Mouse (Mus musculus): Measurements from ENCODE around the gene Sema3g. TPM values are rescaled to one million over a fixed set of nuclear protein-coding genes. Genes with fewer than 3 reads are reported as not detected.

The Sema3g gene
- total and polyA plus RNA-seq, 3 experiments: 0.04 to 0.25 TPM; not detected in 1

DNA sequence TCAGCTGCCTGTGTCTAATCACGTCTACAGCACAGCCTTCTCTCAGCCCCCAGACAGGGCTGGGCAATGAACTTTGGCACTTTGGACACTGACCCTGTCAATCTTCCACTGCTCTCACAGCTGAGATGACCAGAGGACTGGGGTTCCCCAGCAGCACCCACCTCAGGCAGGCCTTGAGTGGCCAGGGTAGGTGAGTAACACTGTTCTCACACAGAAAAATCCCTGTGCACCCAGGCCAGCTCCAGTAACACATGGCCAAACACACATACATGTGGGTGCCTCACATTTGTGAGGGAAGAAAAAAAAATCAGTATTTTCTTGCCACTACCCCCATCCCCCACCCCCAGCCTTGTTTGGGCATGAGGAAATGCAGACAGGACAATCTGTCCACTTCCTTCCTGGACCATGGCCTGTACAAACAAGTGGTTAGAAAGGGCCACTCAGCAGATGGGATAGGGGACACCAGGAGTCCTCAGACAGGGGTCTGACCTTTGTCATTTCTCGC is 34.8 kb upstream of the Sema3g start:
- H3K9ac ChIP-seq (ENCODE audit: control insufficient read depth, low read depth, low read length, poor library complexity, severe bottlenecking): no peak overlapping the region
- no peak overlapping the region for H3K27ac ChIP-seq (ENCODE audit: control insufficient read depth, low read depth, low read length)

DNA sequence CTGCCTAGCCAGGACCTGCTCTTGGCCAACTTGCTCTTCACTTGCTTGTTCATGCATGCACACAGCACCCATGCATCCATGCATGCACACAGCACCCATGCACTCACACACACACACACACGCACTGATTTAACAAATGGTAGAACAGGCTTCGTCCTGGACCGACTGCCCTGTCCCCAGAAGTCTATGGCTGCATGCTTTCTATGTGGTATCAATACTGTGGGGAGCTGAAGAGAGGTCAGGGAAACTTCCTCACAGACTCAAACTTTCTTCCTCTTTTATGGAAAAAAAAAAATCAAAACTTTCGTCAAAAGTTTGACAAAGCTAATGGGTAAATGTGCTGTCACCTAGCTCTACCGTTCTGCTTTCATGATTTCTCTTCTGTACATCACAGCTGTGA is 34.1 kb upstream of the Sema3g start:
- Histone ChIP-seq H3K9me3 (replicated peaks; ENCODE audit: insufficient read depth, low read length) (no peaks in the 10 kb centered on the region), H3K27ac (ENCODE audit: control insufficient read depth, low read depth, low read length) (no peak overlapping the region), H3K9ac (ENCODE audit: control insufficient read depth, low read depth, low read length, poor library complexity, severe bottlenecking) (no peak overlapping the region), H3K36me3 (ENCODE audit: control insufficient read depth in 1 of 2, insufficient read depth in 2 of 2, low read length in 2 of 2) (peaks cover 0 to 26% of the 10 kb centered on the region in 2 experiments; a peak in 2 of 4 replicates), H3K4me3 (ENCODE audit: control insufficient read depth in 1 of 2, insufficient read depth in 1 of 2, low read depth in 2 of 2, low read length in 2 of 2) (no peak overlapping the region), H3K79me2 (ENCODE audit: control insufficient read depth, insufficient read depth, low read length, poor library complexity) (no peaks in the 10 kb centered on the region), H3K27me3 (ENCODE audit: control insufficient read depth in 1 of 2, insufficient read depth in 2 of 2, low read length in 2 of 2) (no peaks in the 10 kb centered on the region), H3K4me1 (ENCODE audit: control insufficient read depth in 1 of 2, insufficient read depth in 2 of 2, low read length in 2 of 2) (no peaks in the 10 kb centered on the region)
- TF ChIP-seq GATA1 (IDR thresholded peaks at IDR 0.05; ENCODE audit: low read depth, low read length) (no peak), ELF1 (IDR thresholded peaks at IDR 0.05; ENCODE audit: low read depth, low read length) (no peak), USF1 (IDR thresholded peaks at IDR 0.05; ENCODE audit: low read depth, low read length) (no peak), SMC3 (IDR thresholded peaks at IDR 0.05; ENCODE audit: low read depth, low read length) (no peak), TAL1 (IDR thresholded peaks at IDR 0.05; ENCODE audit: low read length) (no peak), MEF2A (IDR thresholded peaks at IDR 0.05; ENCODE audit: extremely low read depth, insufficient replicate concordance, low read depth, low read length, poor library complexity, severe bottlenecking) (no peak), TBP (IDR thresholded peaks at IDR 0.05; ENCODE audit: low read depth, low read length) (no peak), USF2 (IDR thresholded peaks at IDR 0.05; ENCODE audit: borderline replicate concordance in 1 of 2, insufficient read depth in 1 of 2, low read depth in 1 of 2, low read length in 2 of 2) (no peak), ZKSCAN1 (IDR thresholded peaks at IDR 0.05; ENCODE audit: low read depth, low read length) (no peak), MAZ (IDR thresholded peaks at IDR 0.05; ENCODE audit: low read depth, low read length) (no peak), UBTF (IDR thresholded peaks at IDR 0.05; ENCODE audit: borderline replicate concordance, insufficient read depth, low read depth, low read length) (no peak), HCFC1 (IDR thresholded peaks at IDR 0.05; ENCODE audit: low read depth, low read length) (no peak), MAX (IDR thresholded peaks at IDR 0.05; ENCODE audit: low read length) (no peak)
- no peak for DNase-seq (ENCODE audit: low read depth, low spot score)

More for the DNA sequence above, 34.8 kb upstream of the Sema3g start:
- no peak for DNase-seq (ENCODE audit: low read depth, low spot score)
- H3K79me2 ChIP-seq (ENCODE audit: control insufficient read depth, insufficient read depth, low read length, poor library complexity): no peaks in the 10 kb centered on the region
- peaks cover 0 to 19% of the 10 kb centered on the region in 2 experiments; a peak in 2 of 4 replicates for H3K36me3 ChIP-seq (ENCODE audit: control insufficient read depth in 1 of 2, insufficient read depth in 2 of 2, low read length in 2 of 2)
- no peak overlapping the region for H3K4me3 ChIP-seq (ENCODE audit: control insufficient read depth in 1 of 2, insufficient read depth in 1 of 2, low read depth in 2 of 2, low read length in 2 of 2)
- no peak for TF ChIP-seq TBP (IDR thresholded peaks at IDR 0.05; ENCODE audit: low read depth, low read length)
- TF ChIP-seq ZC3H11A (IDR thresholded peaks at IDR 0.05; ENCODE audit: low read depth, low read length): no peak
- no peak for TF ChIP-seq NRF1 (IDR thresholded peaks at IDR 0.05; ENCODE audit: insufficient read depth, low read depth, low read length, poor library complexity, severe bottlenecking)
- TF ChIP-seq SIN3A (IDR thresholded peaks at IDR 0.05; ENCODE audit: low read length): no peak
- no peak for TF ChIP-seq ZNF384 (IDR thresholded peaks at IDR 0.05; ENCODE audit: low read depth, low read length)
- no peak for TF ChIP-seq GATA1 (IDR thresholded peaks at IDR 0.05; ENCODE audit: low read depth, low read length)
- no peak for TF ChIP-seq CTCF (IDR thresholded peaks at IDR 0.05 in 2 of 3, conservative IDR thresholded peaks at IDR 0.05 in 1 of 3; ENCODE audit: control insufficient read depth in 1 of 3, insufficient read depth in 1 of 3, low read depth in 2 of 3, low read length in 3 of 3, poor library complexity in 1 of 3, severe bottlenecking in 1 of 3)
- no peak for TF ChIP-seq POLR2AphosphoS5 (IDR thresholded peaks at IDR 0.05; ENCODE audit: borderline replicate concordance, low read depth, low read length)
- no peak for TF ChIP-seq MAFK (IDR thresholded peaks at IDR 0.05; ENCODE audit: borderline replicate concordance, low read depth, low read length)
- no peak for TF ChIP-seq MXI1 (IDR thresholded peaks at IDR 0.05; ENCODE audit: low read depth, low read length)
- no peak for TF ChIP-seq TCF12 (IDR thresholded peaks at IDR 0.05; ENCODE audit: low read depth, low read length)
- no peak for TF ChIP-seq RCOR1 (IDR thresholded peaks at IDR 0.05; ENCODE audit: low read depth, low read length)
- no peak for TF ChIP-seq ETS1 (IDR thresholded peaks at IDR 0.05; ENCODE audit: low read depth, low read length)
- TF ChIP-seq GABPA (IDR thresholded peaks at IDR 0.05; ENCODE audit: low read depth, low read length): no peak
- no peak for TF ChIP-seq JUND (IDR thresholded peaks at IDR 0.05; ENCODE audit: low read depth, low read length)
- no peaks in the 10 kb centered on the region for H3K9me3 ChIP-seq (replicated peaks; ENCODE audit: insufficient read depth, low read length)
- no peaks in the 10 kb centered on the region for H3K4me1 ChIP-seq (ENCODE audit: control insufficient read depth in 1 of 2, insufficient read depth in 2 of 2, low read length in 2 of 2)
- H3K27me3 ChIP-seq (ENCODE audit: control insufficient read depth in 1 of 2, insufficient read depth in 2 of 2, low read length in 2 of 2): no peaks in the 10 kb centered on the region
